Mouse (Mus musculus): ENCODE measurements around the gene Magi2.

Magi2 gene

GRCm38 (mm10) chr5:20589731-20590130 lies 1362.9 kb downstream of the Magi2 start:
- DNase-seq (ENCODE audit: low spot score in 2 of 2) = no peak

GRCm38 (mm10) chr5:20598196-20598595 lies 1371.4 kb downstream of the Magi2 start:
- no peak for DNase-seq (ENCODE audit: low spot score in 2 of 2)

- no peak for DNase-seq (ENCODE audit: low spot score in 2 of 2)
Measured at GRCm38 (mm10) chr5:20603756-20604469, 1377.1 kb downstream of the Magi2 start.

GRCm38 (mm10) chr5:20606497-20606896 lies 1379.7 kb downstream of the Magi2 start:
- no peak for DNase-seq (ENCODE audit: low spot score in 2 of 2)

- no peak for DNase-seq (ENCODE audit: low spot score in 2 of 2)
Measured at GRCm38 (mm10) chr5:20607503-20607902, 1380.7 kb downstream of the Magi2 start.

GRCm38 (mm10) chr5:20609206-20609935 lies 1382.5 kb downstream of the Magi2 start:
- no peak for DNase-seq (ENCODE audit: low spot score in 2 of 2)

GRCm38 (mm10) chr5:20610640-20611039 lies 1383.8 kb downstream of the Magi2 start:
- DNase-seq (ENCODE audit: low spot score in 2 of 2) = no peak

- DNase-seq (ENCODE audit: low spot score in 2 of 2) = no peak
Measured at GRCm38 (mm10) chr5:20612616-20613015, 1385.8 kb downstream of the Magi2 start.

GRCm38 (mm10) chr5:20614891-20615290 lies 1388.1 kb downstream of the Magi2 start:
- no peak for DNase-seq (ENCODE audit: low spot score in 2 of 2)

GRCm38 (mm10) chr5:20620596-20621511 lies 1394.0 kb downstream of the Magi2 start:
- DNase-seq (ENCODE audit: low spot score in 2 of 2) = no peak

- DNase-seq (ENCODE audit: low spot score in 2 of 2) = no peak
Measured at GRCm38 (mm10) chr5:20622417-20622816, 1395.6 kb downstream of the Magi2 start.

GRCm38 (mm10) chr5:20622837-20623573 lies 1396.2 kb downstream of the Magi2 start:
- no peak for DNase-seq (ENCODE audit: low spot score in 2 of 2)

GRCm38 (mm10) chr5:20625117-20625516 lies 1398.3 kb downstream of the Magi2 start:
- no peak for DNase-seq (ENCODE audit: low spot score in 2 of 2)

GRCm38 (mm10) chr5:20628954-20629601 lies 1402.2 kb downstream of the Magi2 start:
- no peak for DNase-seq (ENCODE audit: low spot score in 2 of 2)

- DNase-seq (ENCODE audit: low spot score in 2 of 2) = no peak
Measured at GRCm38 (mm10) chr5:20634046-20634769, 1407.4 kb downstream of the Magi2 start.

- no peak for DNase-seq (ENCODE audit: low spot score in 2 of 2)
Measured at GRCm38 (mm10) chr5:20634822-20635221, 1408.0 kb downstream of the Magi2 start.

- no peak for DNase-seq (ENCODE audit: low spot score in 2 of 2)
Measured at GRCm38 (mm10) chr5:20637300-20637989, 1410.6 kb downstream of the Magi2 start.

GRCm38 (mm10) chr5:20642196-20642595 lies 1415.4 kb downstream of the Magi2 start:
- DNase-seq (ENCODE audit: low spot score in 2 of 2) = no peak

GRCm38 (mm10) chr5:20643741-20644140 lies 1416.9 kb downstream of the Magi2 start:
- no peak for DNase-seq (ENCODE audit: low spot score in 2 of 2)

- no peak for DNase-seq (ENCODE audit: low spot score in 2 of 2)
Measured at GRCm38 (mm10) chr5:20646947-20647346, 1420.1 kb downstream of the Magi2 start.
